ENCODE assay signal across 25 mouse cellular contexts in the genomic region with DNA sequence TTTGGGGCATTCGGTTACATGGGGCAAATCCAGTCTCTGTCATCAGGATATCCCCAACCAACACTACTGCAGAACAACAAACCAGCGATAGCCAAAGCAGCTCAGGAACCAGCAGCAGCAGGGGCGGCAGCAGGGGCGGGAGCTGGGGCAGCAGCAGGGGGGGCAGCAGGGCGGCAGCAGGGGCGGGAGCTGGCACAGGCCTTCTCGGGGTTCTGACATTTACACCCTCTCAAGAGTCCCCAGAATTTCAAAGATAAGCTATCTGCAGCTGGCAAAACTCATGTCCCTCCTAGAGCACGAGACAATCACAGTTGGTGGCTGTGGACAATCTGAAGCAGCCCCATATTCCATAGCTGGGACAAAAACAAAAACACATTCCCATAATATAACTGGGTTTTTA. TPM values are rescaled to one million over a fixed set of nuclear protein-coding genes. Genes with fewer than 3 reads are reported as not detected.
A peak's percentile ranks its signal among the peaks of the same experiment; 100 is the strongest.
DNase-seq lines count a peak whose midpoint lies in the region; ATAC-seq lines count a peak whose summit lies in the region.
"Had no signal": no experiment of that assay in that cellular context is flagged by ENCODE, and none has a peak within 500 bp of the region (broad histone marks: within the 10 kb centered on the region; RNA-seq: fewer than 3 reads in every experiment).

No protein-coding gene starts in this region.

- H3K36me3 ChIP-seq in heart, embryonic 11.5 days (ENCODE audit: control insufficient read depth, insufficient read depth, low read length) = no peaks in the 10 kb centered on the region
- H3K36me3 ChIP-seq in liver, embryonic 11.5 days (ENCODE audit: control insufficient read depth, insufficient read depth, low read length) = no peaks in the 10 kb centered on the region
- H3K36me3 ChIP-seq: liver, embryonic 15.5 days; midbrain, embryonic 12.5 days; neural tube, embryonic 13.5 days; stomach, embryonic 15.5 days had no signal

- no peak for ATAC-seq in heart, embryonic 11.5 days (replicated peaks; ENCODE audit: insufficient number of reproducible peaks, low FRiP score, low TSS enrichment)
- ATAC-seq in liver, embryonic 11.5 days (replicated peaks; ENCODE audit: low FRiP score) = no peak
- ATAC-seq: activated CD4-positive, CD25-positive, alpha-beta regulatory T cell, adult 4 months; forebrain, embryonic 14.5 days; intestine, postnatal 0 days had no signal

- WGBS in heart, embryonic 11.5 days (ENCODE audit: insufficient replicate concordance) = 16% methylated on average over 8 of the region's 8 CpGs
- WGBS in liver, embryonic 11.5 days = 30% methylated on average over 8 of the region's 8 CpGs

- no peak overlapping the region for H3K27ac ChIP-seq in heart, embryonic 11.5 days (ENCODE audit: low read depth, low read length)
- H3K27ac ChIP-seq in liver, embryonic 11.5 days (ENCODE audit: low read depth, low read length) = no peak overlapping the region
- H3K27ac ChIP-seq: hindbrain, embryonic 14.5 days; liver, embryonic 15.5 days; midbrain, embryonic 12.5 days; neural tube, embryonic 13.5 days; stomach, embryonic 15.5 days had no signal

- H3K9me3 ChIP-seq in heart, embryonic 11.5 days (replicated peaks; ENCODE audit: control insufficient read depth, low read length) = no peaks in the 10 kb centered on the region
- no peaks in the 10 kb centered on the region for H3K9me3 ChIP-seq in liver, embryonic 11.5 days (ENCODE audit: control insufficient read depth, low read length)
- H3K9me3 ChIP-seq: liver, embryonic 15.5 days; midbrain, embryonic 12.5 days; neural tube, embryonic 13.5 days; stomach, embryonic 15.5 days had no signal

- H3K4me2 ChIP-seq in heart, embryonic 11.5 days = 0 out of 2 replicates have a peak overlapping the region, but pooled peaks have one; percentile 2
- H3K4me2 ChIP-seq in liver, embryonic 11.5 days = no peak overlapping the region
- H3K4me2 ChIP-seq: hindbrain, embryonic 14.5 days; liver, embryonic 15.5 days; lung, embryonic 14.5 days; midbrain, embryonic 12.5 days; neural tube, embryonic 13.5 days; stomach, embryonic 15.5 days had no signal

- H3K4me1 ChIP-seq in heart, embryonic 11.5 days (ENCODE audit: control insufficient read depth, insufficient read depth, low read length) = peaks cover 3% of the 10 kb centered on the region; the same call in 1 of the 2 replicates
- no peaks in the 10 kb centered on the region for H3K4me1 ChIP-seq in liver, embryonic 11.5 days (replicated peaks; ENCODE audit: control insufficient read depth, insufficient read depth, low read length)
- H3K4me1 ChIP-seq: liver, embryonic 15.5 days; midbrain, embryonic 12.5 days; neural tube, embryonic 13.5 days; stomach, embryonic 15.5 days had no signal

- H3K9ac ChIP-seq in heart, embryonic 11.5 days (ENCODE audit: low read depth, low read length) = no peak overlapping the region
- H3K9ac ChIP-seq in liver, embryonic 11.5 days (ENCODE audit: low read depth, low read length) = no peak overlapping the region
- H3K9ac ChIP-seq: hindbrain, embryonic 14.5 days; liver, embryonic 15.5 days; lung, embryonic 14.5 days; midbrain, embryonic 12.5 days; neural tube, embryonic 13.5 days; stomach, embryonic 15.5 days had no signal

- peak; percentile 22 for DNase-seq in cerebellum, adult 11-12 months
- DNase-seq in cerebellum, adult 11 months = no peak
- no peak for DNase-seq in heart, adult 9 months (ENCODE audit: low spot score in 2 of 2)
- DNase-seq in lung, postnatal 10 days = peak; percentile 23
- no peak for DNase-seq in lung, postnatal 36 days
- no peak for DNase-seq in liver, embryonic 11.5 days (ENCODE audit: low spot score)
- DNase-seq: adrenal gland, adult 2 months; adrenal gland, postnatal 36 days; cerebellum, adult 8-10 months; cerebellum, postnatal 25 days; gastrocnemius, postnatal 14 days; kidney, adult 9 months; kidney, postnatal 14 days; liver; lung, embryonic 14.5 days had no signal

- no peak overlapping the region for H3K4me3 ChIP-seq in heart, embryonic 11.5 days (ENCODE audit: low read depth, low read length)
- H3K4me3 ChIP-seq in liver, embryonic 11.5 days (ENCODE audit: low read depth, low read length) = no peak overlapping the region
- H3K4me3 ChIP-seq: liver, embryonic 15.5 days; midbrain, embryonic 12.5 days; neural tube, embryonic 13.5 days; stomach, embryonic 15.5 days had no signal

- H3K27me3 ChIP-seq in heart, embryonic 11.5 days (ENCODE audit: control insufficient read depth, insufficient read depth, low read length) = no peaks in the 10 kb centered on the region
- H3K27me3 ChIP-seq in liver, embryonic 11.5 days (replicated peaks; ENCODE audit: control insufficient read depth, insufficient read depth, low read length) = no peaks in the 10 kb centered on the region; the same call in none of the 2 replicates
- H3K27me3 ChIP-seq: CH12.LX; midbrain, embryonic 12.5 days; neural tube, embryonic 13.5 days; stomach, embryonic 15.5 days had no signal

RNA-seq across cellular contexts. Expression of gene Kcnj12, which starts 28.8 kb away (rescaled TPM):
- polyA plus RNA-seq in heart, embryonic 11.5 days (2014; fragmentation: Nextera tagmentation; extraction: Ambion mirVana) = 1.5 and 2.0 TPM in 2 replicates
- not detected in 2 replicates for polyA plus RNA-seq in liver, embryonic 11.5 days (2014; fragmentation: Nextera tagmentation; extraction: Ambion mirVana)
- polyA plus RNA-seq: activated CD4-positive, CD25-positive, alpha-beta regulatory T cell, adult 4 months; liver, embryonic 15.5 days had no signal

Comparison
In these comparisons a context has a peak if more than half of its experiments do, and no peak if none do; other contexts are left out.
1. DNase-seq: peak in cerebellum, adult 11-12 months (single experiment) and lung, postnatal 10 days (single experiment); none in cerebellum, adult 11 months (single experiment), heart, adult 9 months (0 of 2), lung, postnatal 36 days (single experiment) and liver, embryonic 11.5 days (single experiment).